Mouse (Mus musculus) activated CD4-positive, CD25-positive, alpha-beta regulatory T cell, adult 9 weeks (primary cell): ENCODE data around the gene Vwce. TPM values are rescaled to one million over a fixed set of nuclear protein-coding genes. Genes with fewer than 3 reads are reported as not detected.

Experiments
- polyA plus RNA-seq: library from polyadenylated mRNA; unstranded; fragments of 100-300 nt; shearing (Covaris generic); gene quantifications from one replicate; pipeline ENCODE4 v1.2.1, GENCODE M21; 2017

Vwce gene
- not detected for polyA plus RNA-seq

GRCm38 (mm10) chr19:10634106-10634871 lies at the start of gene Vwce:
TSS of gene Vwce (plus strand) at chr19:10634213.

GRCm38 (mm10) chr19:10605293-10605900 lies 28.6 kb upstream of the Vwce start, which contains the start of the genes Ddb1 and Tkfc:
TSS of gene Ddb1 (plus strand) at chr19:10605327.
TSS of gene Tkfc (minus strand) at chr19:10605654.

GRCm38 (mm10) chr19:10677915-10678771 lies 44.1 kb downstream of the Vwce start, which contains the start of gene Pga5:
TSS of gene Pga5 (minus strand) at chr19:10678071.

GRCm38 (mm10) chr19:10688537-10689352 lies 54.7 kb downstream of the Vwce start, which contains the start of gene Vps37c:
TSS of gene Vps37c (plus strand) at chr19:10688735.

Other genes with a start within 250 kb of the Vwce start
- gene Syt7, start 245.1 kb upstream of the Vwce start, polyA plus RNA-seq, result not detected
- not detected for gene Lrrc10b, start 176.7 kb upstream of the Vwce start, polyA plus RNA-seq
- 0.34 TPM for gene Ppp1r32, start 151.3 kb upstream of the Vwce start, polyA plus RNA-seq
- gene Cpsf7, start 108.9 kb upstream of the Vwce start, polyA plus RNA-seq, result 34.1 TPM
- gene Sdhaf2, start 108.1 kb upstream of the Vwce start, polyA plus RNA-seq, result 102 TPM
- gene Tmem216, start 78.0 kb upstream of the Vwce start, polyA plus RNA-seq, result 11.6 TPM
- 53.7 TPM for gene Cyb561a3, start 57.0 kb upstream of the Vwce start, polyA plus RNA-seq
- gene Tmem138, start 56.9 kb upstream of the Vwce start, polyA plus RNA-seq, result 20.5 TPM
- 199 TPM for gene Ddb1, start 28.9 kb upstream of the Vwce start, polyA plus RNA-seq
- 10.4 TPM for gene Tkfc, start 28.6 kb upstream of the Vwce start, polyA plus RNA-seq
- not detected for gene Pga5, start 43.9 kb downstream of the Vwce start, polyA plus RNA-seq
- 21.6 TPM for gene Vps37c, start 54.5 kb downstream of the Vwce start, polyA plus RNA-seq
- gene Cd5, start 104.8 kb downstream of the Vwce start, polyA plus RNA-seq, result 654 TPM
- gene Cd6, start 195.8 kb downstream of the Vwce start, polyA plus RNA-seq, result 684 TPM
- 1.7 TPM for gene Slc15a3, start 205.5 kb downstream of the Vwce start, polyA plus RNA-seq
- gene Tmem132a, start 235.7 kb downstream of the Vwce start, polyA plus RNA-seq, result 0.71 TPM
- 54.3 TPM for gene Tmem109, start 247.8 kb downstream of the Vwce start, polyA plus RNA-seq